Mouse (Mus musculus) small intestine, adult 2 months (tissue): ENCODE data around the gene Trpv4.

Experiments
- CTCF ChIP-seq: fragments of 200-500 bp; IDR thresholded peaks from 2 replicates; pipeline ENCODE4 v1.5.1; 2012; ENCODE audit warnings: low read depth, mild to moderate bottlenecking, control low read depth, inconsistent platforms, low read length, moderate library complexity, mixed read lengths; ENCODE audit not compliant: insufficient replicate concordance, insufficient read length; ENCODE audit errors: extremely low read depth
- POLR2A ChIP-seq: fragments of 200-500 bp; IDR thresholded peaks from 2 replicates; pipeline ENCODE4 v1.6.1; 2012; ENCODE audit warnings: low read depth, mild to moderate bottlenecking, control low read depth, inconsistent platforms, low read length, moderate library complexity

DNA sequence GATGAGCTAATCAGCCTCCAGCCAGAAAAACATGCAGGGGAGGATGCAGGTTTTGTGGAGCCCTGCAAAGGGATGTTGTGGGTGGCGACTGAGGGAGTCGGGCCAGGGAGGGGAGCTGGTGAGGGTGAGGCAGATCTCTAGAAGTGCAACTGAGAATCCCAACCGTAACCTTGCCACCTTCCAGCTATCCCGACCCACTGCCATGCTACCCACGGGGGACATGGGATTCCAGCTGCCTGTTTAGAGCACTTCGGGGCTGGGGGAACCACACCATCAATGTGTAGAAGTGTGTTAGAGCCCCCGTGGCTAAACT, 18.6 kb downstream of the Trpv4 start:
- TF ChIP-seq CTCF (no peak), POLR2A (no peak)
